Mouse (Mus musculus): ENCODE data around the gene Ocln. TPM values are rescaled to one million over a fixed set of nuclear protein-coding genes. Genes with fewer than 3 reads are reported as not detected.

Ocln gene
- total RNA-seq (2021) (under 1 TPM; 0.43 to 0.76 TPM), polyA plus RNA-seq (2012; rRNA removed) (0.37 and 0.82 TPM in 2 replicates)
- long read RNA-seq, partial matches to known transcripts = 0 of 2 reads
- long read RNA-seq, other reads (novel, unspliced or antisense) = 1 of 2 reads

- DNase-seq = peak; percentile 23 to 24
- H3K9ac ChIP-seq (ENCODE audit: low read depth, low read length) = peak within 1 kb of the TSS; percentile 70
- no peaks in the 10 kb centered on the region for H3K36me3 ChIP-seq (ENCODE audit: control insufficient read depth, insufficient read depth, low read length)
- WGBS = under 1% methylated on average over 45 of the region's 45 CpGs
- TF ChIP-seq EP300 (IDR thresholded peaks at IDR 0.05; ENCODE audit: insufficient read depth, low read depth, low read length) (no peak), CTCF (IDR thresholded peaks at IDR 0.05) (no peak), POLR2A (IDR thresholded peaks at IDR 0.05; ENCODE audit: insufficient read depth, low read depth, low read length) (no peak)
- H3K27ac ChIP-seq = no peak within 1 kb of the TSS
- intact Hi-C loops (cut with DNase I) = no loop called here
- no peaks in the 10 kb centered on the region for H3K79me2 ChIP-seq (replicated peaks; ENCODE audit: control insufficient read depth, insufficient read depth, low read length)
- peaks cover 21% of the 10 kb centered on the region for H3K27me3 ChIP-seq (ENCODE audit: control insufficient read depth, insufficient read depth, low read length)
- H3K4me3 ChIP-seq = peak within 1 kb of the TSS; percentile 46
- no peaks in the 10 kb centered on the region for H3K4me1 ChIP-seq (ENCODE audit: control insufficient read depth, insufficient read depth, low read length)
Measured at GRCm38 (mm10) chr13:100552369-100553041, at the start of gene Ocln. Gene Ocln, minus strand, starts transcription at chr13:100552718.

- peak overlapping the region; percentile 23; the same call in 1 of the 2 replicates for H3K4me3 ChIP-seq
- H3K79me2 ChIP-seq (replicated peaks; ENCODE audit: control insufficient read depth, insufficient read depth, low read length) = no peaks in the 10 kb centered on the region
- H3K9ac ChIP-seq (ENCODE audit: low read depth, low read length) = no peak overlapping the region
- intact Hi-C loops (cut with DNase I) = no loop called here
- H3K36me3 ChIP-seq (ENCODE audit: control insufficient read depth, insufficient read depth, low read length) = no peaks in the 10 kb centered on the region
- TF ChIP-seq POLR2A (IDR thresholded peaks at IDR 0.05; ENCODE audit: insufficient read depth, low read depth, low read length) = no peak
- TF ChIP-seq EP300 (IDR thresholded peaks at IDR 0.05; ENCODE audit: insufficient read depth, low read depth, low read length) = no peak
- TF ChIP-seq CTCF (IDR thresholded peaks at IDR 0.05) = no peak
- WGBS = 29% methylated on average over 8 of the region's 8 CpGs
- no peak for DNase-seq
- H3K27ac ChIP-seq = no peak overlapping the region
- H3K27me3 ChIP-seq (ENCODE audit: control insufficient read depth, insufficient read depth, low read length) = no peaks in the 10 kb centered on the region
- peaks cover 2% of the 10 kb centered on the region; the same call in 1 of the 2 replicates for H3K4me1 ChIP-seq (ENCODE audit: control insufficient read depth, insufficient read depth, low read length)
Measured at GRCm38 (mm10) chr13:100601034-100601433, 48.5 kb upstream of the Ocln start.

GRCm38 (mm10) chr13:100600317-100600716 is 47.8 kb upstream of the Ocln start:
- Histone ChIP-seq H3K36me3 (ENCODE audit: control insufficient read depth, insufficient read depth, low read length) (no peaks in the 10 kb centered on the region), H3K27me3 (ENCODE audit: control insufficient read depth, insufficient read depth, low read length) (no peaks in the 10 kb centered on the region), H3K9ac (ENCODE audit: low read depth, low read length) (no peak overlapping the region), H3K4me3 (no peak overlapping the region; the same call in 1 of the 2 replicates), H3K79me2 (replicated peaks; ENCODE audit: control insufficient read depth, insufficient read depth, low read length) (no peaks in the 10 kb centered on the region), H3K27ac (peak overlapping the region; percentile 48), H3K4me1 (ENCODE audit: control insufficient read depth, insufficient read depth, low read length) (peaks cover 2% of the 10 kb centered on the region; the same call in 1 of the 2 replicates)
- intact Hi-C loops (cut with DNase I) = no loop called here
- no peak for TF ChIP-seq CTCF (IDR thresholded peaks at IDR 0.05)
- no peak for TF ChIP-seq POLR2A (IDR thresholded peaks at IDR 0.05; ENCODE audit: insufficient read depth, low read depth, low read length)
- no peak for TF ChIP-seq EP300 (IDR thresholded peaks at IDR 0.05; ENCODE audit: insufficient read depth, low read depth, low read length)
- 39% methylated on average over 12 of the region's 12 CpGs for WGBS
- DNase-seq = no peak

GRCm38 (mm10) chr13:100597284-100597683 is 44.8 kb upstream of the Ocln start:
- H3K4me3 ChIP-seq = no peak overlapping the region
- H3K79me2 ChIP-seq (replicated peaks; ENCODE audit: control insufficient read depth, insufficient read depth, low read length) = no peaks in the 10 kb centered on the region
- intact Hi-C loops (cut with DNase I) = loop anchor here (5.0 kb wide), 1 partner anchor 105 kb away; the partner anchor contains the start of gene Gtf2h2
- DNase-seq = no peak
- no peak overlapping the region for H3K9ac ChIP-seq (ENCODE audit: low read depth, low read length)
- H3K4me1 ChIP-seq (ENCODE audit: control insufficient read depth, insufficient read depth, low read length) = peaks cover 5% of the 10 kb centered on the region; the same call in 1 of the 2 replicates
- no peaks in the 10 kb centered on the region for H3K27me3 ChIP-seq (ENCODE audit: control insufficient read depth, insufficient read depth, low read length)
- no peaks in the 10 kb centered on the region for H3K36me3 ChIP-seq (ENCODE audit: control insufficient read depth, insufficient read depth, low read length)
- no peak overlapping the region for H3K27ac ChIP-seq
- WGBS = 84% methylated on average over 9 of the region's 9 CpGs
- TF ChIP-seq EP300 (IDR thresholded peaks at IDR 0.05; ENCODE audit: insufficient read depth, low read depth, low read length) = no peak
- no peak for TF ChIP-seq POLR2A (IDR thresholded peaks at IDR 0.05; ENCODE audit: insufficient read depth, low read depth, low read length)
- no peak for TF ChIP-seq CTCF (IDR thresholded peaks at IDR 0.05)

- Histone ChIP-seq H3K27me3 (ENCODE audit: control insufficient read depth, insufficient read depth, low read length) (no peaks in the 10 kb centered on the region), H3K9ac (ENCODE audit: low read depth, low read length) (no peak overlapping the region), H3K4me1 (ENCODE audit: control insufficient read depth, insufficient read depth, low read length) (peaks cover 3% of the 10 kb centered on the region; the same call in 1 of the 2 replicates), H3K79me2 (replicated peaks; ENCODE audit: control insufficient read depth, insufficient read depth, low read length) (no peaks in the 10 kb centered on the region), H3K4me3 (no peak overlapping the region), H3K36me3 (ENCODE audit: control insufficient read depth, insufficient read depth, low read length) (no peaks in the 10 kb centered on the region), H3K27ac (no peak overlapping the region)
- DNase-seq = no peak
- intact Hi-C loops (cut with DNase I) = loop anchor here (5.0 kb wide), 1 partner anchor 103 kb away; the partner anchor contains the start of gene Gtf2h2
- WGBS = 83% methylated on average over 3 of the region's 3 CpGs
- no peak for TF ChIP-seq EP300 (IDR thresholded peaks at IDR 0.05; ENCODE audit: insufficient read depth, low read depth, low read length)
- TF ChIP-seq POLR2A (IDR thresholded peaks at IDR 0.05; ENCODE audit: insufficient read depth, low read depth, low read length) = no peak
- TF ChIP-seq CTCF (IDR thresholded peaks at IDR 0.05) = no peak
Measured at GRCm38 (mm10) chr13:100595552-100595885, 43.0 kb upstream of the Ocln start.
